In genomic region chr12:31307011-31307410, GRCm38 (mm10) we compare ENCODE assay signal across 18 mouse cellular contexts. TPM values are rescaled to one million over a fixed set of nuclear protein-coding genes. Genes with fewer than 3 reads are reported as not detected.
DNase-seq lines count a peak whose midpoint lies in the region; ATAC-seq and TF ChIP-seq lines count a peak whose summit lies in the region.
"Had no signal": no experiment of that assay in that cellular context is flagged by ENCODE, and none has a peak within 500 bp of the region (broad histone marks: within the 10 kb centered on the region; RNA-seq: fewer than 3 reads in every experiment).

No protein-coding gene starts in this region.

- DNase-seq in cerebellum, postnatal 10 days, result peak; percentile 75 to 76
- no peak for DNase-seq in hindbrain, postnatal 0 days (ENCODE audit: low spot score)
- no peak for DNase-seq in hindbrain, embryonic 10.5 days (ENCODE audit: low spot score)
- no peak for DNase-seq in heart, embryonic 10.5 days (ENCODE audit: low spot score)
- peak; percentile 41 for DNase-seq in heart, postnatal 4 days
- DNase-seq in B cell, adult 2 months, result no peak
- DNase-seq: gastrocnemius, adult 2 months; layer of hippocampus, postnatal 36 days; lung, adult 2 months; right cerebral cortex, postnatal 14 days; thymus, postnatal 14 days had no signal

- WGBS in hindbrain, postnatal 0 days, result 82% methylated on average over 8 of the region's 8 CpGs
- WGBS in hindbrain, embryonic 10.5 days, result 94% methylated on average over 8 of the region's 8 CpGs
- WGBS in heart, embryonic 10.5 days, result 93% methylated on average over 8 of the region's 8 CpGs

- no peaks in the 10 kb centered on the region for H3K9me3 ChIP-seq in hindbrain, postnatal 0 days (ENCODE audit: low read length)
- no peaks in the 10 kb centered on the region for H3K9me3 ChIP-seq in hindbrain, embryonic 10.5 days
- no peaks in the 10 kb centered on the region for H3K9me3 ChIP-seq in heart, embryonic 10.5 days
- H3K9me3 ChIP-seq: embryonic facial prominence, embryonic 12.5 days; intestine, embryonic 15.5 days; kidney, embryonic 15.5 days; midbrain, embryonic 10.5 days; neural tube, embryonic 13.5 days had no signal

- H3K4me2 ChIP-seq in hindbrain, postnatal 0 days (ENCODE audit: low read depth, low read length), result no peak overlapping the region
- H3K4me2 ChIP-seq: embryonic facial prominence, embryonic 12.5 days; intestine, embryonic 15.5 days; kidney, embryonic 15.5 days; liver, embryonic 11.5 days; neural tube, embryonic 13.5 days had no signal

- no peak for ATAC-seq in cerebellum, adult (ENCODE audit: insufficient number of reproducible peaks, low FRiP score, low TSS enrichment)
- 0 out of 2 replicates have a peak, but pooled peaks have one; percentile 28 for ATAC-seq in hindbrain, postnatal 0 days
- ATAC-seq: intestine, embryonic 15.5 days had no signal

- no peak overlapping the region for H3K27ac ChIP-seq in hindbrain, postnatal 0 days
- H3K27ac ChIP-seq in hindbrain, embryonic 10.5 days, result no peak overlapping the region
- H3K27ac ChIP-seq in heart, embryonic 10.5 days, result peak overlapping the region; percentile 3; the same call in 1 of the 2 replicates
- H3K27ac ChIP-seq: embryonic facial prominence, embryonic 12.5 days; gastrocnemius, adult 2 months; intestine, embryonic 15.5 days; kidney, embryonic 15.5 days; midbrain, embryonic 10.5 days; neural tube, embryonic 13.5 days had no signal

- no peaks in the 10 kb centered on the region for H3K27me3 ChIP-seq in hindbrain, postnatal 0 days (ENCODE audit: insufficient read depth, low read length)
- no peaks in the 10 kb centered on the region for H3K27me3 ChIP-seq in hindbrain, embryonic 10.5 days (ENCODE audit: insufficient read depth, poor library complexity, severe bottlenecking)
- no peaks in the 10 kb centered on the region for H3K27me3 ChIP-seq in heart, embryonic 10.5 days (ENCODE audit: insufficient read depth, poor library complexity, severe bottlenecking)
- H3K27me3 ChIP-seq: embryonic facial prominence, embryonic 12.5 days; intestine, embryonic 15.5 days; kidney, embryonic 15.5 days; neural tube, embryonic 13.5 days had no signal

- no peaks in the 10 kb centered on the region for H3K36me3 ChIP-seq in hindbrain, postnatal 0 days (ENCODE audit: insufficient read depth, low read length)
- H3K36me3 ChIP-seq in hindbrain, embryonic 10.5 days, result peaks cover 15% of the 10 kb centered on the region
- H3K36me3 ChIP-seq in heart, embryonic 10.5 days, result peaks cover 100% of the 10 kb centered on the region
- H3K36me3 ChIP-seq: neural tube, embryonic 13.5 days had no signal

- TF ChIP-seq CTCF in hindbrain, postnatal 0 days (IDR thresholded peaks at IDR 0.05; ENCODE audit: low read depth), result no peak

- no peak overlapping the region for H3K4me3 ChIP-seq in hindbrain, postnatal 0 days (ENCODE audit: low read length)
- H3K4me3 ChIP-seq in hindbrain, embryonic 10.5 days, result no peak overlapping the region
- no peak overlapping the region for H3K4me3 ChIP-seq in heart, embryonic 10.5 days
- H3K4me3 ChIP-seq: embryonic facial prominence, embryonic 12.5 days; gastrocnemius, adult 2 months; intestine, embryonic 15.5 days; kidney, embryonic 15.5 days; midbrain, embryonic 10.5 days; neural tube, embryonic 13.5 days had no signal

- H3K4me1 ChIP-seq in hindbrain, postnatal 0 days (ENCODE audit: insufficient read depth, low read length), result peaks cover 3% of the 10 kb centered on the region; the same call in 1 of the 2 replicates
- peaks cover 22% of the 10 kb centered on the region for H3K4me1 ChIP-seq in hindbrain, embryonic 10.5 days (replicated peaks)
- H3K4me1 ChIP-seq in heart, embryonic 10.5 days, result peaks cover 29% of the 10 kb centered on the region
- H3K4me1 ChIP-seq: embryonic facial prominence, embryonic 12.5 days; intestine, embryonic 15.5 days; kidney, embryonic 15.5 days had no signal

- H3K9ac ChIP-seq in hindbrain, postnatal 0 days (replicated peaks; ENCODE audit: low read length), result no peak overlapping the region
- H3K9ac ChIP-seq: embryonic facial prominence, embryonic 12.5 days; intestine, embryonic 15.5 days; kidney, embryonic 15.5 days; neural tube, embryonic 13.5 days had no signal

RNA-seq across cellular contexts. Expression of gene Lamb1, which starts 42.0 kb away (rescaled TPM):
- 30.9 and 36.0 TPM in 2 replicates for total RNA-seq in hindbrain, postnatal 0 days (2014; rRNA removed)
- 11.7 and 12.1 TPM in 2 replicates for polyA plus RNA-seq in hindbrain, postnatal 0 days (2015; fragmentation: Nextera tagmentation; extraction: Ambion mirVana)
- polyA plus RNA-seq in hindbrain, embryonic 10.5 days (2016; fragmentation: Nextera tagmentation; extraction: Ambion mirVana), result 21.8 and 23.7 TPM in 2 replicates
- polyA plus RNA-seq in heart, embryonic 10.5 days (2016; fragmentation: Nextera tagmentation; extraction: Ambion mirVana), result 66.1 and 102 TPM in 2 replicates
- 100 to 1,000 TPM; 266 to 279 TPM for total RNA-seq in heart, postnatal 4 days (2021)

RNA-seq across cellular contexts. Expression of gene Dld, which starts 44.2 kb away (rescaled TPM):
- total RNA-seq in hindbrain, postnatal 0 days (2014; rRNA removed), result 28.4 and 39.5 TPM in 2 replicates
- polyA plus RNA-seq in hindbrain, postnatal 0 days (2015; fragmentation: Nextera tagmentation; extraction: Ambion mirVana), result 128 and 138 TPM in 2 replicates
- 115 and 129 TPM in 2 replicates for polyA plus RNA-seq in hindbrain, embryonic 10.5 days (2016; fragmentation: Nextera tagmentation; extraction: Ambion mirVana)
- polyA plus RNA-seq in heart, embryonic 10.5 days (2016; fragmentation: Nextera tagmentation; extraction: Ambion mirVana), result 166 and 209 TPM in 2 replicates
- total RNA-seq in heart, postnatal 4 days (2021), result 100 to 1,000 TPM; 309 to 328 TPM

Comparison
In these comparisons a context has a peak if more than half of its experiments do, and no peak if none do; other contexts are left out.
1. DNase-seq: peak in cerebellum, postnatal 10 days (2 of 2) and heart, postnatal 4 days (single experiment); none in hindbrain, postnatal 0 days (single experiment), hindbrain, embryonic 10.5 days (single experiment), heart, embryonic 10.5 days (single experiment) and B cell, adult 2 months (0 of 2).